8 mouse cellular contexts compared by ENCODE assay signal in the genomic region with DNA sequence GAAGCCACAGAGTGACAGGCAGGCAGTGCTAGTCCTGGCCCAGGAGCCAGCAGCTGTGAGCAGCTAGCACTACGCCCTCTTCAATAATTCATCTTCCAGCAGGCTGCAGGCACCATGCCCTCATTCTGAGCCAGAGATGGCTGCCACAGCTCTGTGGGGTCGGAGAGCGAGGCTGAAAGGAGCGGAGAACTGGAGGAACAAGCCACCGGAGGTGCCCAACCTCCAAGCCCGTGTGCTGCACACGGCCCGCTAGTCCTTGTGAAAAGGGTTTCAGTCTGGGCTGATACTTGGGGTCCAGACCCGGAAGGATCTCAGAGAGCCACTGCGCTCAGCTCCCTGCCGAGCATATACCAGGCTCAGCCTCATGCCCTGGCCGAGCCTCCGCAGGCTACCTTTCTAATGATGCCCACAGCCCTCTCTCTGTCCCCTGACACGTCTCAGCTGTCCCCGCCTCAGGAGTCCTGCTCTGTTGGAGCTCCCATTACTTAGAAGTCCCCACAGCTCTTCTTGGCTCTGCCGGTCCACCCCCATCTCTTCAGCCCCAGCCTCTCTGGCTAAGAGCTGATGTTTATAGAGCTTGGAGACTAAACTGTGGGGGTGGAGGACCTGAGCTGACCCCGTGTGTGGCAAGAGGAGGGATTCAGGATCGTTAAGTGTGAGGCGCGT. TPM values are rescaled to one million over a fixed set of nuclear protein-coding genes. Genes with fewer than 3 reads are reported as not detected.
A peak's percentile ranks its signal among the peaks of the same experiment; 100 is the strongest.
DNase-seq lines count a peak whose midpoint lies in the region; ATAC-seq and TF ChIP-seq lines count a peak whose summit lies in the region.

No protein-coding gene starts in this region.

- no peak for TF ChIP-seq CTCF in liver, postnatal 0 days (IDR thresholded peaks at IDR 0.05; ENCODE audit: low read depth)

- H3K9me3 ChIP-seq in liver, postnatal 0 days (ENCODE audit: low read length): no peaks in the 10 kb centered on the region
- no peaks in the 10 kb centered on the region; the same call in 1 of the 2 replicates for H3K9me3 ChIP-seq in stomach, embryonic 16.5 days (replicated peaks; ENCODE audit: control insufficient read depth, low read length)

- TF ChIP-seq EP300 in liver, postnatal 0 days (IDR thresholded peaks at IDR 0.05; ENCODE audit: low read depth): no peak

- no peak overlapping the region; the same call in 1 of the 2 replicates for H3K4me2 ChIP-seq in liver, postnatal 0 days (ENCODE audit: low read depth, low read length)
- H3K4me2 ChIP-seq in stomach, embryonic 16.5 days (ENCODE audit: low read depth, low read length): peak overlapping the region; percentile 49

- H3K36me3 ChIP-seq in liver, postnatal 0 days (replicated peaks; ENCODE audit: insufficient read depth, low read length): no peaks in the 10 kb centered on the region
- no peaks in the 10 kb centered on the region for H3K36me3 ChIP-seq in stomach, embryonic 16.5 days (ENCODE audit: control insufficient read depth, insufficient read depth, low read length)

- H3K27ac ChIP-seq in liver, postnatal 0 days (ENCODE audit: low read depth): no peak overlapping the region
- H3K27ac ChIP-seq in stomach, embryonic 16.5 days (ENCODE audit: low read length): peak overlapping the region; percentile 11

- H3K4me1 ChIP-seq in liver, postnatal 0 days (ENCODE audit: insufficient read depth): peaks cover 15% of the 10 kb centered on the region
- H3K4me1 ChIP-seq in stomach, embryonic 16.5 days (ENCODE audit: control insufficient read depth, insufficient read depth, low read length): peaks cover 38% of the 10 kb centered on the region

- WGBS in liver, postnatal 0 days (ENCODE audit: insufficient replicate concordance): 14% methylated on average over 20 of the region's 20 CpGs
- 15% methylated on average over 20 of the region's 20 CpGs for WGBS in stomach, embryonic 16.5 days

- H3K27me3 ChIP-seq in liver, postnatal 0 days (ENCODE audit: insufficient read depth, low read length): peaks cover 80% of the 10 kb centered on the region
- H3K27me3 ChIP-seq in stomach, embryonic 16.5 days (ENCODE audit: control insufficient read depth, insufficient read depth, low read length): peaks cover 16% of the 10 kb centered on the region

- DNase-seq in adrenal gland, postnatal 14 days: peak; percentile 43
- no peak for DNase-seq in adrenal gland, adult 2 months
- DNase-seq in thymus, postnatal 0 days (ENCODE audit: low spot score): peak; percentile 56
- no peak for DNase-seq in thymus, postnatal 25 days
- DNase-seq in liver, postnatal 0 days: no peak
- DNase-seq in left cerebral cortex, postnatal 14 days (ENCODE audit: low spot score in 2 of 2): no peak
- no peak for DNase-seq in ovary, postnatal 36 days (ENCODE audit: low spot score)

- peak; percentile 59 for ATAC-seq in liver, postnatal 0 days
- peak; percentile 12; the same call in 1 of the 2 replicates for ATAC-seq in stomach, embryonic 16.5 days (ENCODE audit: insufficient read depth, low FRiP score)

- intact Hi-C loops in left cerebral cortex, postnatal 14 days (cut with DNase I): no loop called here

- H3K9ac ChIP-seq in liver, postnatal 0 days (replicated peaks): no peak overlapping the region
- H3K9ac ChIP-seq in stomach, embryonic 16.5 days (ENCODE audit: low read length): peak overlapping the region; percentile 60

- H3K4me3 ChIP-seq in liver, postnatal 0 days (ENCODE audit: low read depth, low read length): no peak overlapping the region
- H3K4me3 ChIP-seq in stomach, embryonic 16.5 days (replicated peaks; ENCODE audit: low read length): peak overlapping the region; percentile 14; the same call in 1 of the 2 replicates

RNA-seq across cellular contexts. Expression of a gene that starts 1.9 kb away (rescaled TPM):
- 12.0 and 18.2 TPM in 2 replicates for total RNA-seq in adrenal gland, postnatal 14 days (2021)
- 10 to 100 TPM; 12.8 to 17.7 TPM for total RNA-seq in adrenal gland, adult 2 months (2021)
- polyA plus RNA-seq in adrenal gland, adult 2 months (2012; rRNA removed): 25.9 and 31.1 TPM in 2 replicates
- 8.5 and 9.6 TPM in 2 replicates for polyA plus RNA-seq in thymus, postnatal 0 days (2015; fragmentation: Nextera tagmentation; extraction: Ambion mirVana)
- 0.38 and 0.58 TPM in 2 replicates for polyA plus RNA-seq in liver, postnatal 0 days (2015; fragmentation: Nextera tagmentation; extraction: Ambion mirVana)
- 27.3 and 28.2 TPM in 2 replicates for polyA plus RNA-seq in stomach, embryonic 16.5 days (2015; fragmentation: Nextera tagmentation; extraction: Ambion mirVana)
- total RNA-seq in left cerebral cortex, postnatal 14 days (2021): 100 to 1,000 TPM; 217 to 244 TPM

RNA-seq across cellular contexts. Expression of a gene that starts 18.8 kb away (rescaled TPM):
- total RNA-seq in adrenal gland, postnatal 14 days (2021): 73.8 and 86.1 TPM in 2 replicates
- total RNA-seq in adrenal gland, adult 2 months (2021): 10 to 100 TPM; 35.5 to 67.1 TPM
- polyA plus RNA-seq in adrenal gland, adult 2 months (2012; rRNA removed): 44.6 and 49.2 TPM in 2 replicates
- polyA plus RNA-seq in thymus, postnatal 0 days (2015; fragmentation: Nextera tagmentation; extraction: Ambion mirVana): 12.6 and 17.0 TPM in 2 replicates
- 5.3 and 7.7 TPM in 2 replicates for polyA plus RNA-seq in liver, postnatal 0 days (2015; fragmentation: Nextera tagmentation; extraction: Ambion mirVana)
- polyA plus RNA-seq in stomach, embryonic 16.5 days (2015; fragmentation: Nextera tagmentation; extraction: Ambion mirVana): 15.2 and 17.8 TPM in 2 replicates
- total RNA-seq in left cerebral cortex, postnatal 14 days (2021): 10 to 100 TPM; 47.8 to 50.2 TPM

RNA-seq across cellular contexts. Expression of a gene that starts 34.0 kb away (rescaled TPM):
- 85.2 and 87.5 TPM in 2 replicates for total RNA-seq in adrenal gland, postnatal 14 days (2021)
- 10 to 100 TPM; 65.5 to 84.6 TPM for total RNA-seq in adrenal gland, adult 2 months (2021)
- polyA plus RNA-seq in adrenal gland, adult 2 months (2012; rRNA removed): 25.6 and 27.7 TPM in 2 replicates
- polyA plus RNA-seq in thymus, postnatal 0 days (2015; fragmentation: Nextera tagmentation; extraction: Ambion mirVana): 23.5 and 26.4 TPM in 2 replicates
- 4.7 and 9.2 TPM in 2 replicates for polyA plus RNA-seq in liver, postnatal 0 days (2015; fragmentation: Nextera tagmentation; extraction: Ambion mirVana)
- polyA plus RNA-seq in stomach, embryonic 16.5 days (2015; fragmentation: Nextera tagmentation; extraction: Ambion mirVana): 17.0 and 18.6 TPM in 2 replicates
- 10 to 100 TPM; 56.0 to 57.6 TPM for total RNA-seq in left cerebral cortex, postnatal 14 days (2021)

RNA-seq across cellular contexts. Expression of a gene that starts 48.5 kb away (rescaled TPM):
- 2.1 and 3.6 TPM in 2 replicates for total RNA-seq in adrenal gland, postnatal 14 days (2021)
- 1 to 10 TPM; 3.9 to 4.0 TPM for total RNA-seq in adrenal gland, adult 2 months (2021)
- 1.4 and 3.0 TPM in 2 replicates for polyA plus RNA-seq in adrenal gland, adult 2 months (2012; rRNA removed)
- polyA plus RNA-seq in thymus, postnatal 0 days (2015; fragmentation: Nextera tagmentation; extraction: Ambion mirVana): 1.1 and 1.7 TPM in 2 replicates
- polyA plus RNA-seq in liver, postnatal 0 days (2015; fragmentation: Nextera tagmentation; extraction: Ambion mirVana): 0.94 and 1.2 TPM in 2 replicates
- 0.91 and 0.99 TPM in 2 replicates for polyA plus RNA-seq in stomach, embryonic 16.5 days (2015; fragmentation: Nextera tagmentation; extraction: Ambion mirVana)
- 10 to 100 TPM; 53.9 to 64.1 TPM for total RNA-seq in left cerebral cortex, postnatal 14 days (2021)

RNA-seq across cellular contexts. Expression of a gene that starts 57.9 kb away (rescaled TPM):
- total RNA-seq in adrenal gland, postnatal 14 days (2021): 1.1 TPM in 1 of 2 replicates, not detected in the other
- under 1 TPM; 0.58 to 0.59 TPM for total RNA-seq in adrenal gland, adult 2 months (2021)
- polyA plus RNA-seq in adrenal gland, adult 2 months (2012; rRNA removed): 0.22 TPM in 1 of 2 replicates, not detected in the other
- polyA plus RNA-seq in thymus, postnatal 0 days (2015; fragmentation: Nextera tagmentation; extraction: Ambion mirVana): not detected in 2 replicates
- polyA plus RNA-seq in liver, postnatal 0 days (2015; fragmentation: Nextera tagmentation; extraction: Ambion mirVana): not detected in 2 replicates
- polyA plus RNA-seq in stomach, embryonic 16.5 days (2015; fragmentation: Nextera tagmentation; extraction: Ambion mirVana): 0.44 and 0.45 TPM in 2 replicates
- not detected for total RNA-seq in left cerebral cortex, postnatal 14 days (2021)

Comparison
In these comparisons a context has a peak if more than half of its experiments do, and no peak if none do; other contexts are left out.
1. DNase-seq: peak in adrenal gland, postnatal 14 days (single experiment) and thymus, postnatal 0 days (single experiment); none in adrenal gland, adult 2 months (single experiment), thymus, postnatal 25 days (single experiment), liver, postnatal 0 days (single experiment), left cerebral cortex, postnatal 14 days (0 of 2) and ovary, postnatal 36 days (single experiment).